ENCODE assay signal across 24 mouse cellular contexts in the genomic region with DNA sequence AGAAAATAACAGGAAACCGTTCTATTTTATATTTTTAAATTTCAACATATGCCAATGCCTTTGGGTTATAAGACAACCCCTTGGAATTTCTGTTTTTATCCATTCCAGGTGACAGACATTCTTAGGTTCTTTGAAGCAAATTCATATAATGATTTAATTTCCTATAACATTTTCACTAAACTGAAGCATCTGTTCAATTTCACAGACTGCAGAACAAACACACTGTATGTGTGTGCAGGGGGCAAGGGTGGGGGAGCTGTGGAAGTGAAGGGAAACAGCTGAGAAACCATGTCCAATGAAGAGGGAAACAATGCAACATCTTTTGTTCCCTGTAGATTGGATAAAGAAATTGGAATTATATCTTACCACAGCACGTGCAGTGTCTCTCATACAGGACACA. TPM values are rescaled to one million over a fixed set of nuclear protein-coding genes. Genes with fewer than 3 reads are reported as not detected.
"Had no signal": no experiment of that assay in that cellular context is flagged by ENCODE, and none has a peak within 500 bp of the region (broad histone marks: within the 10 kb centered on the region; RNA-seq: fewer than 3 reads in every experiment).

No protein-coding gene starts in this region.

- H3K4me1 ChIP-seq: kidney, embryonic 15.5 days; limb, embryonic 13.5 days; liver, embryonic 12.5 days; liver, embryonic 15.5 days; lung, embryonic 15.5 days; megakaryocyte, embryonic 14.5 days; midbrain, embryonic 10.5 days; midbrain, embryonic 13.5 days had no signal

- DNase-seq: kidney, postnatal 10 days; kidney, postnatal 36 days; layer of hippocampus, postnatal 36 days; liver; lung, adult 18-20 months; lung, postnatal 10 days; lung, postnatal 36 days; retina, postnatal 1 day; right cerebral cortex, postnatal 25 days; spleen, adult 18-20 months; thymus, adult 18-20 months; thymus, postnatal 14 days had no signal

- H3K9ac ChIP-seq: kidney, embryonic 15.5 days; limb, embryonic 13.5 days; liver, embryonic 12.5 days; liver, embryonic 15.5 days; lung, embryonic 15.5 days; midbrain, embryonic 13.5 days; neural tube, embryonic 13.5 days had no signal

- H3K27me3 ChIP-seq: kidney, embryonic 15.5 days; limb, embryonic 13.5 days; liver, embryonic 12.5 days; liver, embryonic 15.5 days; lung, embryonic 15.5 days; megakaryocyte, embryonic 14.5 days; midbrain, embryonic 13.5 days; neural tube, embryonic 13.5 days had no signal

- H3K4me2 ChIP-seq: kidney, embryonic 15.5 days; limb, embryonic 13.5 days; liver, embryonic 12.5 days; liver, embryonic 15.5 days; lung, embryonic 15.5 days; midbrain, embryonic 13.5 days; neural tube, embryonic 13.5 days had no signal

- ATAC-seq: liver, embryonic 12.5 days; midbrain, embryonic 13.5 days; midbrain, embryonic 16.5 days had no signal

- H3K4me3 ChIP-seq: kidney, embryonic 15.5 days; left cerebral cortex, adult 2 months; limb, embryonic 13.5 days; liver, embryonic 12.5 days; liver, embryonic 15.5 days; lung, embryonic 15.5 days; megakaryocyte, embryonic 14.5 days; midbrain, embryonic 10.5 days; midbrain, embryonic 13.5 days; myocyte; neural tube, embryonic 13.5 days had no signal

- H3K9me3 ChIP-seq: kidney, embryonic 15.5 days; limb, embryonic 13.5 days; liver, embryonic 12.5 days; liver, embryonic 15.5 days; lung, embryonic 15.5 days; megakaryocyte, embryonic 14.5 days; midbrain, embryonic 10.5 days; midbrain, embryonic 13.5 days; neural tube, embryonic 13.5 days had no signal

- H3K27ac ChIP-seq: kidney, embryonic 15.5 days; left cerebral cortex, adult 2 months; limb, embryonic 13.5 days; liver, embryonic 12.5 days; liver, embryonic 15.5 days; lung, embryonic 15.5 days; midbrain, embryonic 10.5 days; midbrain, embryonic 13.5 days; neural tube, embryonic 13.5 days had no signal

- H3K36me3 ChIP-seq: kidney, embryonic 15.5 days; limb, embryonic 13.5 days; liver, embryonic 12.5 days; liver, embryonic 15.5 days; lung, embryonic 15.5 days; midbrain, embryonic 10.5 days; midbrain, embryonic 13.5 days; neural tube, embryonic 13.5 days had no signal

RNA-seq across cellular contexts. Expression of a gene that starts 29.2 kb away (rescaled TPM):
- polyA plus RNA-seq: myocyte had no signal
